Mouse (Mus musculus): ENCODE results near the gene Actr1a.

GRCm38 (mm10) chr19:46399372-46399771 is 3.8 kb upstream of the Actr1a start:
- TF ChIP-seq CTCF (IDR thresholded peaks at IDR 0.05; ENCODE audit: borderline replicate concordance, insufficient read depth, low read depth, low read length) (no peak), POLR2A (IDR thresholded peaks at IDR 0.05; ENCODE audit: borderline replicate concordance, insufficient read depth, low read length) (no peak)

Data from cerebellum, adult 2 months (tissue).